Mouse (Mus musculus) CD4-positive, CD25-positive, alpha-beta regulatory T cell, adult 4 months (primary cell): ENCODE results near the gene Zfpm1. TPM values are rescaled to one million over a fixed set of nuclear protein-coding genes. Genes with fewer than 3 reads are reported as not detected.

Experiments
- polyA plus RNA-seq, 2 experiments: library from polyadenylated mRNA; unstranded; fragments of 100-300 nt; shearing (Covaris generic); gene quantifications; one replicate each; pipeline ENCODE4 v1.2.1; 2017

Gene Zfpm1
- polyA plus RNA-seq, 2 experiments from 2014 or later, result 0.46 to 0.82 TPM

Other genes with a start within 250 kb of the Zfpm1 start
- gene Trhr2, start 78.6 kb downstream of the Zfpm1 start, polyA plus RNA-seq, result not detected
- gene Zc3h18, start 94.5 kb downstream of the Zfpm1 start, polyA plus RNA-seq, result 10 to 100 TPM; 12.1 to 12.7 TPM
- gene Il17c, start 139.9 kb downstream of the Zfpm1 start, polyA plus RNA-seq, result under 1 TPM in 1 of 2 experiments, not detected in 1; 0.77 TPM
- 100 to 1,000 TPM; 801 to 968 TPM for gene Cyba, start 150.8 kb downstream of the Zfpm1 start, polyA plus RNA-seq
- gene Mvd, start 161.3 kb downstream of the Zfpm1 start, polyA plus RNA-seq, result 10 to 100 TPM; 12.6 to 20.0 TPM
- gene Snai3, start 178.6 kb downstream of the Zfpm1 start, polyA plus RNA-seq, result 1 to 10 TPM; 2.6 to 5.2 TPM
- gene Rnf166, start 193.9 kb downstream of the Zfpm1 start, polyA plus RNA-seq, result 10 to 100 TPM; 27.3 to 31.0 TPM
- 10 to 100 TPM; 11.5 to 16.9 TPM for gene Ctu2, start 194.0 kb downstream of the Zfpm1 start, polyA plus RNA-seq